Mouse (Mus musculus) kidney, embryonic 15.5 days (tissue): ENCODE measurements around the gene Polr2g. TPM values are rescaled to one million over a fixed set of nuclear protein-coding genes. Genes with fewer than 3 reads are reported as not detected.

ENCODE experiments used
- ATAC-seq: fragments of 200-750 bp; cut with Nextera tagmentation; replicated peaks from 2 replicates; pipeline ENCODE4 v1.8.0; 2017; ENCODE audit warnings: moderate TSS enrichment; ENCODE audit not compliant: low FRiP score
- H3K27ac ChIP-seq: fragments of 300-500 bp; sonication (generic); 2 replicates; pipeline ENCODE4 v1.5.1; 2015; ENCODE audit warnings: mild to moderate bottlenecking, inconsistent platforms
- H3K27me3 ChIP-seq: fragments of 300-500 bp; sonication (generic); 2 replicates; pipeline ENCODE4 v1.6.1; 2015; ENCODE audit warnings: inconsistent platforms
- H3K36me3 ChIP-seq: fragments of 300-500 bp; sonication (generic); 2 replicates; pipeline ENCODE4 v1.6.1; 2015; ENCODE audit warnings: inconsistent platforms
- H3K4me1 ChIP-seq: fragments of 300-500 bp; sonication (generic); 2 replicates; pipeline ENCODE4 v1.6.1; 2015; ENCODE audit warnings: inconsistent platforms
- H3K4me2 ChIP-seq: fragments of 300-500 bp; sonication (generic); 2 replicates; pipeline ENCODE4 v1.6.1; 2015; ENCODE audit warnings: moderate library complexity, mild to moderate bottlenecking, inconsistent platforms
- H3K4me3 ChIP-seq: fragments of 300-500 bp; sonication (generic); replicated peaks from 2 replicates; pipeline ENCODE4 v1.5.1; 2015; ENCODE audit warnings: mild to moderate bottlenecking, inconsistent platforms
- H3K9ac ChIP-seq: fragments of 300-500 bp; sonication (generic); 2 replicates; pipeline ENCODE4 v1.6.1; 2015; ENCODE audit warnings: mild to moderate bottlenecking, inconsistent platforms
- H3K9me3 ChIP-seq: fragments of 300-500 bp; sonication (generic); replicated peaks from 2 replicates; pipeline ENCODE4 v1.6.1; 2016; ENCODE audit warnings: inconsistent platforms
- WGBS: fragments of 180-500 bp; shearing (Covaris S2); methylation state at CpG from one replicate; pipeline ENCODE4 v1.1.7; 2015; ENCODE audit warnings: mixed read lengths; 5-methylcytosine and 5-hydroxymethylcytosine counted together
- polyA plus RNA-seq: library from polyadenylated mRNA; unstranded; fragments of >200 nt; fragmentation: Nextera tagmentation; extraction: Ambion mirVana; gene quantifications from 2 replicates; pipeline ENCODE4 v1.2.1, GENCODE M21; 2015

The Polr2g gene
- polyA plus RNA-seq, 1 experiment from 2014 or later = 172 TPM

- Histone ChIP-seq H3K36me3 (peaks cover 100% of the 10 kb centered on the region), H3K4me2 (no peak overlapping the region), H3K27ac (no peak overlapping the region), H3K4me1 (no peaks in the 10 kb centered on the region), H3K9ac (no peak overlapping the region), H3K4me3 (no peak overlapping the region), H3K27me3 (no peaks in the 10 kb centered on the region), H3K9me3 (no peaks in the 10 kb centered on the region)
- ATAC-seq = no peak
- 83% methylated on average over 11 of the region's 11 CpGs for WGBS
Observed at GRCm38 (mm10) chr19:8831262-8831661, 32.9 kb upstream of the Polr2g start.

DNA sequence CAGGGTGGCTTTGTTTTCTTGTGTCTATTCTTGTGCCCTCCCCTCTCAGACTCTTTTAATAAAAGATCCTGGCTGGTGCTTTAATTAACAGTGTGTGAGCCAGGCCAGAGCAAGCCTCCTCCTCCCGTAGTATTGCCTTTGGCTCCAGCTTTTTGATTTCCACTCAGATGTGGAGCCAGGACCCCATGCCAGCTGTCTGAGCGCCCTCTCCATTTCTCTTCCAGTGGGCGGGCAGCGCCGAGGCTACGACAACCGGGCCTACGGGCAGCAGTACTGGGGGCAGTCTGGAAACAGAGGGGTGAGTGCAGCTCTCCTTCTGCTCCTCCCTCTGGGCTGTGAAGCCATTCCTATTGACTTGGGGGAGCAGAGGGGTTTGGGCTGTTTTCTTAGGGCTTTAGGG, 32.3 kb upstream of the Polr2g start:
- peaks cover 100% of the 10 kb centered on the region for H3K36me3 ChIP-seq
- 93% methylated on average over 8 of the region's 8 CpGs for WGBS
- H3K4me2 ChIP-seq = no peak overlapping the region
- no peaks in the 10 kb centered on the region for H3K4me1 ChIP-seq
- H3K9me3 ChIP-seq = no peaks in the 10 kb centered on the region
- H3K4me3 ChIP-seq = no peak overlapping the region
- no peak overlapping the region for H3K27ac ChIP-seq
- no peak for ATAC-seq
- H3K9ac ChIP-seq = no peak overlapping the region
- H3K27me3 ChIP-seq = no peaks in the 10 kb centered on the region

DNA sequence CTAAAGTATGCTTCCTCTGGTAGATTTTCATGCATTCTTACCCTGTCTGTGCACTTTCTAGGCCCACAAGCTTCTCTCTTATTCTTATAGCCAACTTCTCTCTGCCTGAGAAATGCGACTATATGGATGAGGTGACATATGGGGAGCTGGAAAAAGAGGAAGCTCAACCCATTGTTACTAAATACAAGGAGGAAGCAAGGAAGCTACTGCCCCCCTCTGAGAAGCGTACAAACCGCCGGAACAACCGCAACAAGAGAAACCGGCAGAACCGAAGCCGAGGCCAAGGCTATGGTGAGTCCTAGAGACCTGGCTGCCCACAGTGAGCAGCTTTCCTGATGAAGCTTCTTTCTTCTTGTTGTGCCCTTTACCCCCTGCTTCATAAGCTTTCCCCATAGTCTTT, 31.3 kb upstream of the Polr2g start, which contains the start of gene AC129217.1:
AC129217.1 (plus strand) TSS at position 114 of the 400 bp plus-strand sequence.
- Histone ChIP-seq H3K27me3 (no peaks in the 10 kb centered on the region), H3K9ac (no peak within 1 kb of the TSS), H3K36me3 (peaks cover 99% of the 10 kb centered on the region), H3K4me1 (no peaks in the 10 kb centered on the region), H3K27ac (no peak within 1 kb of the TSS), H3K9me3 (no peaks in the 10 kb centered on the region), H3K4me3 (no peak within 1 kb of the TSS), H3K4me2 (no peak within 1 kb of the TSS)
- ATAC-seq = no peak
- 92% methylated on average over 8 of the region's 8 CpGs for WGBS

GRCm38 (mm10) chr19:8822696-8823095, 24.3 kb upstream of the Polr2g start:
- peaks cover 51% of the 10 kb centered on the region for H3K36me3 ChIP-seq
- 78% methylated on average over 8 of the region's 8 CpGs for WGBS
- peak overlapping the region; percentile 88 for H3K4me3 ChIP-seq
- no peak overlapping the region for H3K27ac ChIP-seq
- H3K27me3 ChIP-seq = no peaks in the 10 kb centered on the region
- peaks cover 23% of the 10 kb centered on the region for H3K4me1 ChIP-seq
- H3K9ac ChIP-seq = 0 out of 2 replicates have a peak overlapping the region, but pooled peaks have one; percentile 2
- H3K9me3 ChIP-seq = no peaks in the 10 kb centered on the region
- H3K4me2 ChIP-seq = peak overlapping the region; percentile 88
- no peak for ATAC-seq

DNA sequence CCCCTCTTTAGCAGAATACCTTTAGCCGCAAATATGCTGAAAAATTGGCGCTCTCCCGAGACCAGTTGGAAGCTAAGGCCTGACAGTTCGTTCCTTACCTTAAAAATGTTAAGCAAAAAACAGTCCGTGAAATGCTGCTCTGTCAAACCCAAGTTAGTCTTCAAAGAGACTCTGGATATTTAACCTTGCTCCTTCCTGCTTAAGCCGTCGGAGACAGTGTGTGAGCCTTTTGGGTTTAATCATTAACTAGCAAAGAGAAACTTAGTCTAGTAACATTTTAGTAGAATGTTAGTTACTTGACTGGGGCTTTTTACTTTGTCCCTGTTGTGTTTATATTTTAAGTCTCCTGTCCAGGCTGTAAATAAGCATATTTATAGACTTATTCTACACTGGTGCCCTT, 22.8 kb upstream of the Polr2g start:
- H3K9me3 ChIP-seq = no peaks in the 10 kb centered on the region
- H3K4me2 ChIP-seq = peak overlapping the region; percentile 88
- H3K4me3 ChIP-seq = peak overlapping the region; percentile 88
- peaks cover 46% of the 10 kb centered on the region for H3K36me3 ChIP-seq
- no peak for ATAC-seq
- H3K27ac ChIP-seq = peak overlapping the region; percentile 100
- peaks cover 35% of the 10 kb centered on the region for H3K4me1 ChIP-seq
- H3K27me3 ChIP-seq = no peaks in the 10 kb centered on the region
- H3K9ac ChIP-seq = peak overlapping the region; percentile 99
- under 1% methylated on average over 7 of the region's 7 CpGs for WGBS

- peak overlapping the region; percentile 99 for H3K9ac ChIP-seq
- peak overlapping the region; percentile 88 for H3K4me3 ChIP-seq
- H3K9me3 ChIP-seq = no peaks in the 10 kb centered on the region
- no peaks in the 10 kb centered on the region for H3K27me3 ChIP-seq
- peak overlapping the region; percentile 100 for H3K27ac ChIP-seq
- under 1% methylated on average over 48 of the region's 48 CpGs for WGBS
- H3K4me2 ChIP-seq = peak overlapping the region; percentile 88
- H3K4me1 ChIP-seq = peaks cover 42% of the 10 kb centered on the region
- peak; percentile 20 for ATAC-seq
- peaks cover 46% of the 10 kb centered on the region for H3K36me3 ChIP-seq
Observed at GRCm38 (mm10) chr19:8820424-8820956, 22.1 kb upstream of the Polr2g start.

- peak; percentile 95 for ATAC-seq
- under 1% methylated on average over 83 of the region's 83 CpGs for WGBS
- Histone ChIP-seq H3K27me3 (no peaks in the 10 kb centered on the region), H3K4me3 (peak within 1 kb of the TSS; percentile 88), H3K4me1 (peaks cover 44% of the 10 kb centered on the region), H3K9me3 (no peaks in the 10 kb centered on the region), H3K4me2 (peak within 1 kb of the TSS; percentile 88), H3K36me3 (peaks cover 46% of the 10 kb centered on the region), H3K9ac (peak within 1 kb of the TSS; percentile 99), H3K27ac (peak within 1 kb of the TSS; percentile 100)
Observed at GRCm38 (mm10) chr19:8819596-8820423, 21.4 kb upstream of the Polr2g start, which contains the start of gene Hnrnpul2. Gene Hnrnpul2, plus strand, starts transcription at chr19:8820010.

GRCm38 (mm10) chr19:8818801-8819595, 20.6 kb upstream of the Polr2g start, which contains the start of gene Ttc9c:
Gene Ttc9c, minus strand, starts transcription at chr19:8819333.
- peaks cover 45% of the 10 kb centered on the region for H3K36me3 ChIP-seq
- ATAC-seq = peak; percentile 93
- H3K4me3 ChIP-seq = peak within 1 kb of the TSS; percentile 88
- peak within 1 kb of the TSS; percentile 88 for H3K4me2 ChIP-seq
- no peaks in the 10 kb centered on the region for H3K9me3 ChIP-seq
- under 1% methylated on average over 33 of the region's 33 CpGs for WGBS
- H3K9ac ChIP-seq = peak within 1 kb of the TSS; percentile 99
- H3K27ac ChIP-seq = peak within 1 kb of the TSS; percentile 100
- H3K4me1 ChIP-seq = peaks cover 44% of the 10 kb centered on the region
- H3K27me3 ChIP-seq = no peaks in the 10 kb centered on the region

GRCm38 (mm10) chr19:8818301-8818798, 20.0 kb upstream of the Polr2g start:
- Histone ChIP-seq H3K4me1 (peaks cover 43% of the 10 kb centered on the region), H3K4me3 (peak overlapping the region; percentile 88), H3K36me3 (peaks cover 45% of the 10 kb centered on the region), H3K9me3 (no peaks in the 10 kb centered on the region), H3K9ac (peak overlapping the region; percentile 82), H3K27me3 (no peaks in the 10 kb centered on the region), H3K27ac (peak overlapping the region; percentile 100), H3K4me2 (peak overlapping the region; percentile 88)
- WGBS = 19% methylated on average over 14 of the region's 14 CpGs
- ATAC-seq = no peak

DNA sequence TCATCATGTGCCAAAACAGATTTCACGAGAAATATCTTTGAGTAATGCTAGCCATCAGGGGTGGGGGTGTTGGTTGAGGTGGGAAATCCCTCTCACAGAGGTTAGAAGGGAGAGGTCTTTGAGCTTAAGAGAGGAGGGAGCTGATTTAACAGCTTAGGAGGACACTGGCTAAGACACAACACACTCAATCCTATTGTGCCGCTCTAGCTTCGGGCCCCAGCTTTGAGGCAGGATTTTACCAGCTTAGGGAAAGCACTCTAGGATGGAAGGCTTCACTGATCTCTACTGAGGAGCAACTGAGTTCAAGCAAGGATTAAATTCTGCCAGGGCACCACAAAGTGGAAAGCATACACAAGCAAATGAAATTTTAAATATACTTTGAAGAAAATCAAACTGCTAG, 18.6 kb upstream of the Polr2g start:
- H3K27ac ChIP-seq = no peak overlapping the region
- no peak for ATAC-seq
- H3K9ac ChIP-seq = peak overlapping the region; percentile 28; the same call in 1 of the 2 replicates
- peaks cover 30% of the 10 kb centered on the region for H3K4me1 ChIP-seq
- no peaks in the 10 kb centered on the region for H3K27me3 ChIP-seq
- H3K9me3 ChIP-seq = no peaks in the 10 kb centered on the region
- 84% methylated on average over 3 of the region's 3 CpGs for WGBS
- peak overlapping the region; percentile 88 for H3K4me2 ChIP-seq
- peaks cover 50% of the 10 kb centered on the region for H3K36me3 ChIP-seq
- peak overlapping the region; percentile 17; the same call in 1 of the 2 replicates for H3K4me3 ChIP-seq

DNA sequence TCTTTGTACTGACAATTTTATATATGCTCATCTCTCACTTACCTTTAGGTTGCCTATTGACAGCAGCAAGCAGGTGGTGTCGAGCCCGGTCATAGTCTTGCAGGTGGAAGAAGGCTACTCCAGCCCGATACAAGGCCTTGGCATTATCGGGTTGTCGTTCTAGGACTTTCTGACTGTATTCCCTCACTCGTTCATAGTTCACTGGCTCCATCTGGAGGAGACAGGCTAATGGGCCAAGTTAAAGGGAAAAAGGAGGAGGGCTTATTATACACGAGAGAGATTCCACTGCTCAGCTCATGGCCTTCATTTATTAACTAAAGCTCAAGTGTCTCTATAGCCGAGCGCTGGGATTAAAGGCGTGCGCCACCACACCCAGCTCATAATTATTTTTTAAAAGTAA, 17.4 kb upstream of the Polr2g start:
- no peak overlapping the region for H3K9ac ChIP-seq
- H3K4me3 ChIP-seq = no peak overlapping the region
- H3K9me3 ChIP-seq = no peaks in the 10 kb centered on the region
- H3K4me1 ChIP-seq = peaks cover 27% of the 10 kb centered on the region
- no peak for ATAC-seq
- WGBS = 61% methylated on average over 11 of the region's 11 CpGs
- peaks cover 61% of the 10 kb centered on the region for H3K36me3 ChIP-seq
- H3K4me2 ChIP-seq = 0 out of 2 replicates have a peak overlapping the region, but pooled peaks have one; percentile 27
- no peaks in the 10 kb centered on the region for H3K27me3 ChIP-seq
- H3K27ac ChIP-seq = peak overlapping the region; percentile 27; the same call in 1 of the 2 replicates
